Mouse (Mus musculus): ENCODE results near the gene Wdfy4.

DNA sequence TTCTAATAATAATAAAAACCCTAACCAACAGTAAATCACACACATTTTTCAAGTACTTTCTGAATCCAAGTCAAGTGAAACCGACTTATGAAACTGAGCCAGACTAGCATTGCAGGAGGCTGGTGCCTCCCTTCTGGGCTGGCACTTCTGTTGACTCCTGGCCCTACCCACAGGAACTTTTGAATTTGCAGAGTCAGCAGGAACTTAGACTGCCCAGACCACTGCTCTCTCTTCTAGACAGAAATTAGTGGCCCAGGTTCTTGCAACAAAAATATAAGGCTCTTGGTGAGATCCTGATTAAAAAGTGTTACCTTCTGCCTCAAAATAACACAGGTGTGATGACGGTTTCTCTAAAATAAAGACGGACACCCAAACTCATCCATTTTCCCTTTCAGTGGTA is 140.1 kb downstream of the Wdfy4 start:
- no peak for TF ChIP-seq CTCF (IDR thresholded peaks at IDR 0.05 in 2 of 3, conservative IDR thresholded peaks at IDR 0.05 in 1 of 3; ENCODE audit: control insufficient read depth in 1 of 3, insufficient read depth in 1 of 3, low read depth in 2 of 3, low read length in 3 of 3, poor library complexity in 1 of 3, severe bottlenecking in 1 of 3)
- TF ChIP-seq ZNF384 (IDR thresholded peaks at IDR 0.05; ENCODE audit: low read depth, low read length) = no peak
- no peak for TF ChIP-seq EP300 (IDR thresholded peaks at IDR 0.05; ENCODE audit: low read depth in 1 of 2, low read length in 2 of 2)
- no peak for TF ChIP-seq POLR2A (IDR thresholded peaks at IDR 0.05; ENCODE audit: control insufficient read depth in 1 of 2, insufficient read depth in 1 of 2, low read depth in 1 of 2, low read length in 2 of 2, poor library complexity in 1 of 2)
- no peak for TF ChIP-seq TBP (IDR thresholded peaks at IDR 0.05; ENCODE audit: low read depth, low read length)
- no peak for TF ChIP-seq GATA1 (IDR thresholded peaks at IDR 0.05; ENCODE audit: low read depth, low read length)
- no peak for TF ChIP-seq MYB (IDR thresholded peaks at IDR 0.05; ENCODE audit: low read depth, low read length)
- TF ChIP-seq KAT2A (conservative IDR thresholded peaks at IDR 0.05; ENCODE audit: low read depth, low read length) = no peak
